Mouse (Mus musculus) midbrain, postnatal 0 days (tissue): Measurements from ENCODE around the gene Dctn2. TPM values are rescaled to one million over a fixed set of nuclear protein-coding genes. Genes with fewer than 3 reads are reported as not detected.

Experiments
- ATAC-seq: fragments of 200-750 bp; cut with Nextera tagmentation; 2 replicates; pipeline ENCODE4 v1.8.0; 2017; ENCODE audit warnings: moderate number of reproducible peaks, mild to moderate bottlenecking, moderate TSS enrichment, moderate library complexity; ENCODE audit not compliant: low FRiP score
- DNase-seq: peaks from one replicate; pipeline ENCODE4 v3.0.0-alpha.2; 2015; ENCODE audit warnings: low spot score
- H3K27ac ChIP-seq: fragments of 300-500 bp; sonication (generic); 2 replicates; pipeline ENCODE4 v1.5.1; 2014; ENCODE audit warnings: low read depth, mild to moderate bottlenecking, low read length, mixed read lengths
- H3K27me3 ChIP-seq: fragments of 300-500 bp; sonication (generic); 2 replicates; pipeline ENCODE4 v1.6.1; 2014; ENCODE audit warnings: low read length, control low read depth, mixed read lengths; ENCODE audit not compliant: insufficient read depth
- H3K36me3 ChIP-seq: fragments of 300-500 bp; sonication (generic); 2 replicates; pipeline ENCODE4 v1.6.1; 2014; ENCODE audit warnings: low read length, control low read depth, mixed read lengths; ENCODE audit not compliant: insufficient read depth
- H3K4me1 ChIP-seq: fragments of 300-500 bp; sonication (generic); 2 replicates; pipeline ENCODE4 v1.6.1; 2014; ENCODE audit warnings: mild to moderate bottlenecking, control low read depth, antibody characterized with exemption, low read length, mixed read lengths; ENCODE audit not compliant: insufficient read depth
- H3K4me2 ChIP-seq: fragments of 300-500 bp; sonication (generic); 2 replicates; pipeline ENCODE4 v1.6.1; 2014; ENCODE audit warnings: low read depth, mild to moderate bottlenecking, low read length, mixed read lengths; ENCODE audit not compliant: poor library complexity, severe bottlenecking
- H3K4me3 ChIP-seq: fragments of 300-500 bp; sonication (generic); 2 replicates; pipeline ENCODE4 v1.5.1; 2014; ENCODE audit warnings: low read depth, mild to moderate bottlenecking, low read length, moderate library complexity
- H3K9ac ChIP-seq: fragments of 300-500 bp; sonication (generic); replicated peaks from 2 replicates; pipeline ENCODE4 v1.6.1; 2014; ENCODE audit warnings: mild to moderate bottlenecking, low read length, moderate library complexity, mixed read lengths; ENCODE audit not compliant: poor library complexity, severe bottlenecking
- H3K9me3 ChIP-seq: fragments of 300-500 bp; sonication (generic); 2 replicates; pipeline ENCODE4 v1.6.1; 2016; ENCODE audit warnings: low read length, control low read depth
- CTCF ChIP-seq: IDR thresholded peaks from 2 replicates; pipeline ENCODE4 v1.5.1; 2016; ENCODE audit warnings: antibody characterized with exemption, mild to moderate bottlenecking
- WGBS: fragments of 180-500 bp; shearing (Covaris S2); extraction: QIAGEN DNeasy Blood & Tissue Kit; methylation state at CpG from one replicate; pipeline ENCODE4 v1.1.7; 2014; 5-methylcytosine and 5-hydroxymethylcytosine counted together
- polyA plus RNA-seq: library from polyadenylated mRNA; unstranded; fragments of >200 nt; fragmentation: Nextera tagmentation; extraction: Ambion mirVana; gene quantifications from 2 replicates; pipeline ENCODE4 v1.2.1, GENCODE M21; 2015
- total RNA-seq: library from RNA; depleted of rRNA; stranded (reverse); fragments of >200 nt; gene quantifications from 2 replicates; pipeline ENCODE4 v1.2.3, GENCODE M21; 2014

Dctn2 gene
- total and polyA plus RNA-seq, 2 experiments from 2014 or later, result 274 to 318 TPM

DNA sequence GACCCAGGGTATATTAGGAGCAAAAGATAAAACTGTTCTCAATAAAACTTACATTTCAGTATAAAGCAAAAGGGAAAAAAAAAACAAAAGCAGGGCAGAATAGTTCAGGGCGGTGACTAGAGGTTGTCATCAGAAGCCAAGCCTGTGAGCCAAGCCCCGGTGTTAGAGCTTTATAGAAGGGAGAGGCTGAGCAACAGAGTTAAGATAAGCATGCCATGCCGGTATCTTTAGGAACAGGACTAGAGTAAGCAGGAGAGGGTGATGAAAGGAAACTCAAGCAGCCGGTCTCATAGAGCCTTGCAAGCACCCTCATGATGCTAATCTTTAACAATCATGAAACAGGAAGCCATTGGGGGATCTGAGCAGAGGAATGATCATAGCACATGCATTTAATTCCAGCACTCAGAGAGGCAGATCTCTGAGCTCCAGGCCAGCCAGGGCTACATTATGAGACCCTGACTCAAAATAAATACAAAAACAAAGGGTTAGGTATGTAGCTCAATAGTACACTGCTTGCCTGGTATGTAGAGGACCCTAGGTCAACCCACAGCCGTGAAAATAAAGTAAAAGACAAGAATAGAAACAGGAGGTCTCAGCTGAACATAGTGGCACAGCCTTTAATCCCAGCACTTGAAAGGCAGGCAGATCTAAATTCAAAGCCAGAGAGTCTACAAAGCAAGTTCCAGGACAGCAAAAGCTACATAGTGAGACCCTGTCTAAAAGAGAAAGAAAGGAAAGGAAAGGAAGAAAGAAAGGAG, 25.9 kb downstream of the Dctn2 start:
- ATAC-seq (no peak), DNase-seq (no peak)
- Histone ChIP-seq H3K9me3 (no peaks in the 10 kb centered on the region), H3K36me3 (peaks cover 32% of the 10 kb centered on the region), H3K4me3 (peak overlapping the region; percentile 68), H3K27me3 (no peaks in the 10 kb centered on the region), H3K4me1 (peaks cover 10% of the 10 kb centered on the region; the same call in 1 of the 2 replicates), H3K9ac (peak overlapping the region; percentile 65), H3K27ac (0 out of 2 replicates have a peak overlapping the region, but pooled peaks have one; percentile 95), H3K4me2 (peak overlapping the region; percentile 80)
- no peak for TF ChIP-seq CTCF
- WGBS, result 34% methylated on average over 5 of the region's 5 CpGs

DNA sequence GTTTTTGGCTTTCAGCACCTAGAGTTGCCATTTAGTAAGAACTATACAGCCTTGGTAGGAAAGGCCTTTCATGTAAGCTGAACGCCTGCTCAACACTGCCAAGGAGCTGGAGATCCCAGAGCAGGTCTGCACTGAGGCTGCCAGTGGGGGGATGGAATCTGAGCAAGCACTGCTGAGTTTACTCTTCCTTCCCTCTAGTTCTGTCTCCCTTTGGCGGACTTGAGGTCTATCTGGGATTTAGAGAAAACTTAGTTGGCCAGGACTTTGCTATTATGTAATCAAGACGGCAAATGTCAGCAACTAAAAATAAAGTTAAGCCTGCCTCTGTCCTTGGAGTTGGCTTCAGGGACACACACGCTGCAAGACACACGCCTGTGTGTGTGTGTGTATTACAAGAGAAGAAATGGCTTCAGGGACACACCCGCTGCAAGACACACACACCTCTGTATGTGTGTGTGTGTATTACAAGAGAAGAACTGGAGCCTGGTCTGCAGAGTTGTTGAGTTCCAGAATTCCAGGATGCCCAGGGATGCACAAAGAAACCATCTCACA, 26.9 kb downstream of the Dctn2 start:
- H3K9ac ChIP-seq, result no peak overlapping the region
- H3K36me3 ChIP-seq, result peaks cover 42% of the 10 kb centered on the region
- no peak for ATAC-seq
- H3K4me2 ChIP-seq, result no peak overlapping the region
- peaks cover 3% of the 10 kb centered on the region; the same call in 1 of the 2 replicates for H3K4me1 ChIP-seq
- DNase-seq, result no peak
- TF ChIP-seq CTCF, result no peak
- H3K27me3 ChIP-seq, result no peaks in the 10 kb centered on the region
- no peak overlapping the region; the same call in 1 of the 2 replicates for H3K27ac ChIP-seq
- no peak overlapping the region for H3K4me3 ChIP-seq
- WGBS, result 89% methylated on average over 6 of the region's 6 CpGs
- H3K9me3 ChIP-seq, result no peaks in the 10 kb centered on the region

DNA sequence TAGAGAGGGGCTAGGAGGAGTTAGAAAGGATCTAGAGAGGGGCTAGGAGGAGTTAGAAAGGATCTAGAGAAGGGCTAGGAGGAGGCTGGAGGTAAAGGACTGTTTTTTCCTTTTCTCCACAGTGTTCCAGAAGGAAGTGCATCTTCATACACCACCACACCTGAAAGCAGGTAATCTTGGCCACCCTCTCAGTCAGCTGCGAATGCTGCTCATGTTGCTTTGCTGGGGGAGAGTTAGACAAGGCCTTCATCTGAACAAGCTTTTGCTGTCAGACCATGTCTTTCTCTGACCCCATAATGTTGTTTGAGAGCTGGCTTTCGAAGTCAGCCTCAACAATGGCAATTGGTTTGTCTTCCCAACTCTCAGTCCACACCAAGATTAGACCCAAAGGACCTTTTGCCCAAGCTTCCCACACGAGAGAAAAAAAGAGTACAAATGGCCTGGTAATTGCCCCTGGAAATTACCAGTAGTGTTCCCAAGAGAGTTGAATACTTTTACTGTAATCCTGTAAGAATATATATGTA, 27.5 kb downstream of the Dctn2 start:
- Histone ChIP-seq H3K9me3 (no peaks in the 10 kb centered on the region), H3K36me3 (peaks cover 42% of the 10 kb centered on the region), H3K27me3 (no peaks in the 10 kb centered on the region), H3K27ac (no peak overlapping the region), H3K4me1 (peaks cover 3% of the 10 kb centered on the region; the same call in 1 of the 2 replicates), H3K4me3 (no peak overlapping the region), H3K9ac (no peak overlapping the region), H3K4me2 (no peak overlapping the region)
- DNase-seq (no peak), ATAC-seq (no peak)
- WGBS, result 88% methylated on average over 3 of the region's 3 CpGs
- TF ChIP-seq CTCF, result no peak

DNA sequence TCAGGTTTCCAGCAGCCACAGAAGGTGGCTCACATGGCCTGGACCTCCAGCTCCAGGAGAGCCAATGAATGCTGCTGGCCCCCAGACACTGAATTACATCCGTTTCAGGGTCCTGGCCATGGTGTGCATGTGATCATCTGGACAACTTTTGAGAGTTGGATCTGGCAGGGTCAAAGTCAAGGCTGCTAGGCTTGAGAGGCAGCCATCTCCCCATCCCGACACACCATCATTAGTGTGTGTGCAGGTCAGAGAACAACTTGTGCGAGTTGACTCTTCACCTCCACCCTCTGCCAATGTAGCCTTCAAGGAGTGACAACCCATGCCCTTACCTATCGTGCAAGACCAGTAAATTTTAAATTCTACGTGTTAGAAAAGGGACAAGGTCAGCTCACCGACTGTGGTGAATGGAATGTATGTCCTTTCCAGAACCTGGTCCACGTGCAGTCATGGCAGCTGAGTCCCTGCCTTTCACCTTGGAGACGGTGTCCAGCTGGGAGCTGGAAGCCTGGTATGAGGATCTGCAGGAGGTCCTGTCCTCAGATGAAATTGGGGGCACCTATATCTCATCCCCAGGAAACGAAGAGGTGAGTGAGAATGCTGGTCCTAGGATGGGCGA, 28.8 kb downstream of the Dctn2 start:
- Histone ChIP-seq H3K4me1 (peaks cover 3% of the 10 kb centered on the region; the same call in 1 of the 2 replicates), H3K27me3 (no peaks in the 10 kb centered on the region), H3K36me3 (peaks cover 54% of the 10 kb centered on the region), H3K9me3 (no peaks in the 10 kb centered on the region), H3K27ac (no peak overlapping the region), H3K9ac (no peak overlapping the region), H3K4me3 (no peak overlapping the region), H3K4me2 (no peak overlapping the region)
- ATAC-seq (no peak), DNase-seq (no peak)
- TF ChIP-seq CTCF, result no peak
- WGBS, result 93% methylated on average over 10 of the region's 10 CpGs

DNA sequence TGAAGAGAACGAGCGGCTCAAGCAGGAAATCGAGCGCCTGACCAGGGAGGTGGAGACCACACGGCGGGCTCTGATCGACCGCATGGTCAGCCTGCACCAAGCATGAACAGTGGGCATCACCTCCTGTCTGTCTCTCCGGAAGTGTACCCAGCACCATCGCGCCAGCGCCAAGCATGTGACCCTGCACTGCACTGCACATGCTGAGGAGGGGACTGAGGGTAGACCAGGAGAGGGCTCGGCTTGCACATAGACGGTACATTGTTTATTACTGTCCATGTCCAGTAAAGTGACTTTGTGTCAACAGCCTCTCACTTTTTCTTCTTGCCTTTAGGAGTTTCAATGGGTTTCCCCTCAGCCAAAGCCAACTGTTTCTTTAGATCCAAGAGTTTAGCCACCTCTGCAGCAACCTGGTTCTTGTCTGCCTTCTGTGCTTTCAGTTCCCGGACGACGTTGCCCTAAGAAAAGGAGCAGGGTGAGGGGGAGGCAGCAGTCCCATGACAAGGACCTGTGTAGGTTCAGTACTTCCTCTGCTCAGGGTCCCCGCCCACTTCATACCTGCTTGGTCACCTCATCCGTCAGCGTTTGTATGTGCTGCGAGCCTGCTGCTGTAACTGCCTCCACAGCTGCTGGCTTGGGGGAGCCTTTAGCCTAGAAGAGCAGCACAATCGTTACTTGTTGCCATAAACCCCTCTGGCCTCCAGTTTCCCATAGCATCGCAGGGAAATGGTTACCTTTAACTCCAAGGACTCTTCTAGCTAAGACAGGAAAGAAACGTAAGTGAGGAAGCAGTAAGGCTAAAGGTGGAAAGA, 30.0 kb downstream of the Dctn2 start:
- Histone ChIP-seq H3K36me3 (peaks cover 61% of the 10 kb centered on the region), H3K9me3 (no peaks in the 10 kb centered on the region), H3K4me1 (peaks cover 3% of the 10 kb centered on the region; the same call in 1 of the 2 replicates), H3K9ac (no peak overlapping the region), H3K27me3 (no peaks in the 10 kb centered on the region), H3K27ac (no peak overlapping the region), H3K4me2 (no peak overlapping the region), H3K4me3 (no peak overlapping the region)
- WGBS, result 92% methylated on average over 24 of the region's 24 CpGs
- no peak for DNase-seq
- no peak for ATAC-seq
- TF ChIP-seq CTCF, result no peak
